Mouse (Mus musculus) MN1 (cell line): ENCODE measurements around the gene 2210418O10Rik.
"Not testable (repeated sequence)": the region's sequence is repeated elsewhere in the genome, so short reads cannot be mapped to it uniquely, and the experiment has no call there.

Source experiments
- DNase-seq: peaks from one replicate; pipeline ENCODE4 v3.0.0-alpha.2; 2016; ENCODE audit warnings: low spot score

Gene 2210418O10Rik

GRCm38 (mm10) chr2:176226269-176226668, at the start of gene 2210418O10Rik:
Gene 2210418O10Rik (plus strand): TSS chr2:176226569.
- not testable (repeated sequence) for DNase-seq

GRCm38 (mm10) chr2:176248519-176248918, 22.1 kb downstream of the 2210418O10Rik start:
- DNase-seq = not testable (repeated sequence)
